Mouse (Mus musculus) brain, embryonic 14.5 days (tissue): Measurements from ENCODE around the gene Tagln2.

Source experiments
- CTCF ChIP-seq: fragments of 200-500 bp; IDR thresholded peaks from 2 replicates; pipeline ENCODE4 v1.5.1; 2012; ENCODE audit warnings: inconsistent platforms, mild to moderate bottlenecking, moderate library complexity, borderline replicate concordance; ENCODE audit not compliant: insufficient read depth, insufficient read length; ENCODE audit errors: extremely low read depth
- POLR2A ChIP-seq: fragments of 200-500 bp; IDR thresholded peaks from 2 replicates; pipeline ENCODE4 v1.6.1; 2012; ENCODE audit warnings: mild to moderate bottlenecking, inconsistent platforms, borderline replicate concordance; ENCODE audit not compliant: poor library complexity, insufficient read depth, insufficient read length, severe bottlenecking; ENCODE audit errors: extremely low read depth

DNA sequence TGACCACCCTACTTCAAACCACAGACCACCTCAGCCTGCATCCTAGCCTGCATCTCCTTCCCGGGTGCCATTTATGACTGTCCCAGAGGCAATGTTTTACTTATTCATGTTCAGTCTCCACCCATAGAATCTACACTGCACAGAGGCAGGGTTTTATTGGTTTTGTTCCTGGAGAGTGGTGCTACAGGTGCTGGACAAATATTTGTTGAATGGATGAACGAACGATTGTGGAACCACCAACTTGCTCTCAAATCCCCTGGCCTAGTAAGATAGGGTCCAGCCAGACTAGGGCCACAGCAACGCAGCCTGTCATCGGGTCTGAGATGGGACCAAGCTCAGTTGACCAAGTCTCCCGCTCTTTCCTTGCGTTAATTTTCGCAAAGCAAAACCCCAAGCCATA, 10.1 kb downstream of the Tagln2 start:
- TF ChIP-seq POLR2A (no peak), CTCF (no peak)
